Mouse (Mus musculus) left cerebral cortex, adult 18-20 months (tissue): ENCODE data around the gene Tssk2. TPM values are rescaled to one million over a fixed set of nuclear protein-coding genes. Genes with fewer than 3 reads are reported as not detected.

ENCODE experiments used
- DNase-seq, 2 experiments: peaks; one replicate each; pipeline ENCODE4 v3.0.0; 2021 to 2022; ENCODE audit warnings: low spot score in 2 of 2, mixed read lengths in 1 of 2
- long read RNA-seq, 2 experiments: library from polyadenylated mRNA; stranded (forward); transcript quantifications; one replicate each; pipeline ENCODE4 v2.0.0; 2021
- total RNA-seq, 2 experiments: library from RNA; stranded (reverse); gene quantifications; 2 replicates each; pipeline ENCODE4 v1.2.3; 2021

Gene Tssk2
- not detected for total RNA-seq
- long read RNA-seq, experiment 1: 0 reads
- long read RNA-seq, experiment 2: 0 reads

DNA sequence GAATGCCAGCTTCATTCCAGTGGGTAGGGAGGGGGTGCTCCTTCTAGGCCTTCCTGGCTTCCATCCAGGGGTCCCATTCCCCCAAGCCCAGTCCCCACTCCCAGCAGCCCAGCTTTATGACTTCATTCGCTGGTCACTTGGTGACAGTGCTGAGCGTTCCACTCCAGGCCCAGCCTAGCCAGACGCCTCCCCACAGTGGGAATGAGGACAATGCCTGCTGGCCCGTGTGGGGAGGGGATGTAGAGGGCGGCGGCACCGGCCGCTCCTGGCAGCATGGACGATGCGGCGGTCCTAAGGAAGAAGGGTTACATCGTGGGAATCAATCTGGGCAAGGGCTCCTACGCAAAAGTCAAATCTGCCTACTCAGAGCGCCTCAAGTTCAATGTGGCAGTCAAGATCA lies at the start of gene Tssk2, which contains the start of gene Dgcr2:
Gene Tssk2, plus strand, starts transcription at position 176 of the 400 bp plus-strand sequence.
Gene Dgcr2, minus strand, starts transcription at position 101 of the 400 bp plus-strand sequence.
- no peak for DNase-seq

DNA sequence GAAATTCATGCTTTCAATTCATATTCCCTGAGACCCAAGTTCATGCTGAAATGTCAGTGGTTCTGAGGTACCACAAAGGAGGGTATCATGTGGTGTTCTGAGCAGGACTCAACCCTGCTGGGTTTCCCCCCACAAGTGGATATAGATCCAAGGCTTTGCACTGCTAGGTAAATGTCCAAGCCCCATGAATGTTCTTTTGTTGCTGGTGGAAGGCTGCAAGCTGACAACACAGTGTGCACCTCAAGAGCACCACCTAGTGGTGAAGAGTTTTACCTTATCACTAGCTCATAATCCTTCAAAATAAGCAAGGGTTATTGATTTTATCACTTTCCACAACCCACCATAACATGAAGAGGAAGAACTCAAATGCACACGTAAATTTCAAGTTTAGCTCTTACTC lies 49.5 kb upstream of the Tssk2 start:
- peak; percentile 42 to 66 for DNase-seq

DNA sequence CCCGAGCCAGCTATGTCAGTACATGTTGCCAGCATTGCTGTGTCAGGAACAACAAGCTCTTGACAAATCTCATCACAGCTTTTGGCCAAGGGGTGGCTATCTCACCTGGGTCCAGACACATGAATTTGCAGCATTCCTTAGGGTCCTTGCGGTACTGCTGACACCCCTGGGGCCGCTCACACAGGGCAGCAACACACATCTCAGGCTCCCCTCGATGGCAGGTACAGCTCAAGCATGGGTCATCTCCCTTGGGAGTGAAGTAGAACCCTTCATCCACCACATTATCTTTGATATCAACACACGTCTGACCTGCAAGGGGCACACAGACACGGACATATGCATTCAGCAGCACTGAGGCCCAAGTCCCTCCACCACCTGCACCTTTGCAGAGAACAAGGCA lies 49.0 kb upstream of the Tssk2 start:
- no peak for DNase-seq

DNA sequence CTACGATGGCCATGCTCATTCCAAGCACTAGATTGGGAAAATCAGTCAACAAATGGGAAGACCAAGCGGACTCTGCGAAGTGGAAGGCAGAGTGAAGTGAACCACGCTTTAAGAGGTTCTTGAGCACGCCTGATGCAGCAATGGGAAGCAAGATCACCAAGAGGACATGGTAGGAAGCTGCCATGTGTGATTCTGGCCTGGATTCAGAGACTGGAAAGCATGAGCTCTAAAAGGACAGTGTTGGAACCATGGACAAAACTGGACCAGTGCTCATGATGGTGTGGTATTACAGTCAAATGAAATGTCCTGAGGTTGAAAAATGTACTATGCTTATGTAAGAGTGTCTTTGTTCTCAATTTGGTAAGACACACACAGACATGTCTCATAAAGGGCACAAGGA lies 47.1 kb upstream of the Tssk2 start:
- no peak for DNase-seq

DNA sequence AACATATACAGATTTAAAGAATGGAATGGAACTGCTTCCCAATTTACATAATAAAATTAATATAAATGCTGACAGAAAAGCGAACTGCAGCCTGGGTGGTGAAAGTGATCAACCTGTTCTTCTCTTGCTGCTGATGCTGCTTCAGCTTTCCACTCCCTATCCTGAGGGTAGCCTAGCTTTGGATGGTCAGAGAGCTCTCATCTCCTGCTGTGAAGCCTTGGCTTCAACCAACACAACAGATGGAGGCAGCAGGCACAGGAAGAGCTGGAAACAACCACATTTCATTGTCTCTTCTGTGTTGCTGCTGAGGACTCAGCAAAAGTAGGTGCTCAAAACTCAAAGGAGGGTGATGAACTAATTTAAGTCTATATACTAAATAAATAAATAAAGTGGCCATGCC lies 46.6 kb upstream of the Tssk2 start:
- no peak for DNase-seq

DNA sequence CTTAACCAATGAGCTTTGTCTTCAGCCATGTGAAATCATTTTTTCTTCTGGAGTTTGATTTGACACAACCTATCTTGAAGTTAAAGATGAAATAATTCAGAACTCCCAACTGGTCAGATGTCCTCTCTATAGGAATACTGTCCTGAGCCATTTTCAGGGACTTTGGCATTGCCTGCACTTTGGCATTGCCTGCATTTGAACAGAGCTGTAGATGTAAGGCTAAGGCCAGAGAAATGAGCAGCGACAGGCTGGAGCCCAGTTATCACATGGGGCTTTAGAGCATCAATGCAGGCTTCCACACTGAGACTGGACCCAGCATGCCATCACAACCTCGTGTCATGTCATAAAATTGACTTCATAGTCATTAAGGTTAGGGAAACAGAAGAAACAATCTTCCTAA lies 45.2 kb upstream of the Tssk2 start:
- DNase-seq: no peak

DNA sequence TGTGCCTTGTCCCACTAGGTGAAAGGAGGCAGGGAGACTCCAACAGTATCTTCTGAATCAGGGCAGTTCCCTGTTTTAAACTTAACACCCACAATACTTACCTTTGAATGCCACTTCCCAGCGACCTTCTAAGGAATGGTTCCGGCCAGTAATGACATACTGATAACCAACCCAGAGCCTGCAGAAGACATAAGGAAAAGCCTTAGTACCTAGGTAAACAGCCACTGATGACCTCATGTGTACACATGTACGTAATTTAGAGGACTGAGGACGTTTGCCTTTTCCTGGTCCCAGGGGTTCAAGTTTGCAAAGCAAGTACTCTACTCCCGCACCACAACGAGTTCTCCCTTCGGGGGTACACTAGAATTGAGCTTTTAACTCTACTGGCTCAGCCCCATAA lies 41.3 kb upstream of the Tssk2 start:
- no peak for DNase-seq

DNA sequence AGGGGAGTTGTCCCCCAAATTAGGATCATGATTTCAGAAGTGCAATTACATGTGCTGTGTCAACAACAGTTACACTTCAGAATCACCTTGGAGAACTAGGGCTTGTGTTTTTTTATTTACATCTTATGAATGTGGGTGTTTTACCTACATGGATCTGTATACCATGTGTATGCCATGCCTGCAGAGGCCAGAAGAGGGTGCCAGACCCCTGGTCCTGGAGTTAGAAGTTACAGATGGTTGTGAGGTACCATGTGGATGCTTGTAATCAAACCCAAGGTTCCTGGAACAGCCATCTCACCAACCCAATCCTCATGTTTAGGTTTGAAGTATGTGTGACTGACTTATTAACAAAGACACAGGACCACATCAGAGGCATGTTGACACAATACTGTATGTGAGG lies 39.8 kb upstream of the Tssk2 start:
- DNase-seq: no peak

DNA sequence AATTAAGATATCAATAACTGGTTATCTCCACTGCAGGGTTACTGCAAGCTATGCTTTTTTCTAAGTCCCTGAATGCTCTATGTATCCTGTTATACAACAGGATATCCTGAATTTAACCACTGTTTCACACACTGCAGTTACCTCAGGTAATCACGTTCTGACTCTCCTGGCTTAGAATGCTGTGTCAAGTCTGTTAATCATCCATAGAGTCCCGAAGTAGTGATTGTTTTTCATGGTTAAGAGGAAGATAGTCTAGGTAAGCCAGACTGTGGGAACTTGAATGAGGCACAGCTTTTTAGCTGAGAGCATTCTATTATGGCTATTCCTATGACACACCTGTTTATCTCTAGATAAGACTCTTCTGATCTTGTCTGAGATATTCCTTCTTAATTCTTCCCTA lies 33.1 kb upstream of the Tssk2 start:
- DNase-seq: no peak

DNA sequence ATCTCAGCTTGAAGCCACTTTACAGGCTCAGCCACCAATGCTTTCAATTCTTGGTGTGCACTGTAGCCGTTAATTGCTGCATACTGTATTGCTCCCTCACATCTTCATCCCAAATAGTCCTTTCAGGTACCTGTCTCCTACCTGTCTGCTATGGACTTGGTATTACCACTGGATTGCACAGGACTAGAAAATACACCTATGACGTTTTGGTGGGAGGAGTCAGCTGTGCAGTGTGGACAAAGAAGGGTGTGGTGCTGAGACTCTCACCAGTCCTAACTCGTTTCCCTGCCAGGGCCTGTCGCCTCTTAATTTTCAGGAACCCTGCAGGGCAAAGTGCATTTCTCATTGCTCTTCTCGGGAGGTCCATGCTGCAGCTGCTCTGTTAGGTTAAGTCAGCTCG lies 32.7 kb upstream of the Tssk2 start:
- no peak for DNase-seq

DNA sequence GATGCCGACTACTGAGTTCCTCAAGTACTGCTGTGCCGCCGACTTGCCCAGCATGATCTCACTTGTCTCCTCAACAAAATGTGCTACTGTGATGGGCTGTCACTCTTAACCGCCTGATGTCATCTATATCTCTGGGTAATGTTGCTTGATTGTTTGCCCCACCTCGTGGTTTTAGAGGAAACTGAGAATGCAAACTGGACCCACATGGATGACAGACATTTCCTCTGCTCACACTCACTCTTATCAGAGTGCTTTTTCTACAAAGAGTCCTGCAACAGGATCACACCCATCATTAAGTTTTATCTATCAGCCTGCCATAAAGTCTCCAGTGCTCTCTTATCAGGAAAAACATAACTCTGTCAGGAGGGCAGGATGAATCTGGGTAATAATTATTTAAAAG lies 27.2 kb upstream of the Tssk2 start:
- no peak for DNase-seq

DNA sequence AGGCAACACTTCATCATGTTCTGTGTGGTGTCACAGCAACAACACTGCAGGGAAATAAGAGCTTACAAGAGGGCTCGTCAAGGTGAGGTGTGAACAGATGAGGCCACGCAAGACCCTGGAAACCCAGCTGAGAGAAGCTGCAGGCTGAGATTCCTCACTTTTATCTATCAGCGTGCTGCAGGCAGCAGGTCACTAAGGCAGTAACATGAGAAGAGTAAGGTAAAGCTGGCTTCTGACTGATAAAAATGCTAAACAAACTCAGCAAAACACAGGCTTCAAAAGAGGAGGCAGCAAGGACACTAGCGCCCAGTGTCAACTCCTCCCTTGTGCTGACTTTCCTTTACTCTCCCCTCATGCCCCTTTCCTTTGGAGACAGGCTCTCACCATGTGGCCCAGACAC lies 25.4 kb upstream of the Tssk2 start:
- DNase-seq: no peak

DNA sequence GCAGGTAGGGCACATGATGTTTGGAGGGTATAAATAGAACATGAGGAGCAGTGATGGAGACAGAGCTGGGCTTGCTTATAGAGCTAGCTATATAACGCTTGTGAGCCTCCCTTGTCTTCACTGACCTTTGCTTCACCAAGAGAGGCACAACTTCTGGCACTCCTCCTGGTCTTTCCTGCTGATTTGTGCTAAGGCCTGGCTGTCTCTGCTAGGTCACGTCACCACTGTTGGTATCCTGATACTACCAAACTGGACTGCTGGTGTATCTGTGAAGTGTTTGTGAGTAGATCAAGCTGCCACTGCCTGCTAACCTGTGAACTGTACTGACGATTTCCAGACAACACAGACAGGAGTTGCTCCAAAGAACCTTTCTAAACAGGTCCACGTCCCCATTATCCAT lies 23.3 kb upstream of the Tssk2 start:
- DNase-seq: no peak

DNA sequence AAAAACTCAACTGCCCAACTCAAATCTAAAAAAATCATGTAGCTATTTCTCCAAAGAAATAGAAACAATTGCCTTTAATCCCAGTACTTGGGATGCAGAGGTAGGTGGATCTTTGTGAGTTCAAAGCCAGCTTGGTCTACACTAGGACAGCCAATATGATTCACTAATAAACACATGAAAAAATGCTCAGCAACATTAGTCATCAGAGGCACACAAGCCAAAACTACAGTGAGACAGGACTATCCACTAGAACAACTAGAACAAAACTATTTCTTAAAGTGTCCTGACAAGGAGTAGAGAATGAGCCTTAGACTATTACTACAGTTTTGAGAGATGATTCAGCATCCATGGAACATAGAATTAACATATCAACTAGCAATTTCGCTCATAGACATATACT lies 22.3 kb upstream of the Tssk2 start:
- DNase-seq: no peak

DNA sequence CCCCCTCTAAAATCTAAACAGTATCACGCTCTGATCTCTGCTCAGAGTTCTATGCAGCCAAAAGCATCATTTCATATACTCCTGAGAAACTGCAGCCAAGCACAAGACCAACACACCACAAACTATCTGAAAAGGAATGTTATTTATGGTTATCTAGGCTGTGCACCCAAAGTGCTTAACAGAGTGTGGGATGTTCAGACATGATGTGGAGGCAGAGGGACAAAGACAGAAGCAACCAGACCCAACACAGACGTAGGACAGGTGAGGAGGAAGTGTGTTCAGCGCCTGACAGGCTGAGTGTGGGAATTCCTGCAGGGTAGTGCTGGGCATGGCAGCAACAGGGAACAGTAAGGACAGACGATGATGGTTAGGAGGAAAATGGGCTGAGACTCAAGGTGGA lies 18.9 kb upstream of the Tssk2 start:
- DNase-seq: peak in 1 of 2 experiments; percentile 40

DNA sequence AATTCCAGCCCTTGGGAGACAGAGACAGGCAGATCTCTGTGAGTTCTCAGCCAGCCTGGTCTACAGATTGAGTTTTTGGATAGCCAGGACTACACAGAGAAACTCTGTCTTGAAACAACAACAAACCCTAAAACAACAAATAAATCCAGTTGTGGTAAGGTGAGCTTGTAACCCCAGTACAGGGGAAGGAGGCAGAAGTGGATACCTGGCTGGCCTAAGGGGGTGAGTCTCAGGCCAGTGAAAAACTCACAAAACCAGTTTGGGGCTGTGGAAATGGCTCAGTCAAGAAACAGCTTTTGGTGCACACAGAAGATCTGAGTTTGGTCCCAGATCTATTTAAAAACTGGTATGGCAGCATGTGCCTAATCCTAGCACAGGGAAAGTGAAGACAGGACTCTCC lies 16.2 kb upstream of the Tssk2 start:
- DNase-seq: no peak

DNA sequence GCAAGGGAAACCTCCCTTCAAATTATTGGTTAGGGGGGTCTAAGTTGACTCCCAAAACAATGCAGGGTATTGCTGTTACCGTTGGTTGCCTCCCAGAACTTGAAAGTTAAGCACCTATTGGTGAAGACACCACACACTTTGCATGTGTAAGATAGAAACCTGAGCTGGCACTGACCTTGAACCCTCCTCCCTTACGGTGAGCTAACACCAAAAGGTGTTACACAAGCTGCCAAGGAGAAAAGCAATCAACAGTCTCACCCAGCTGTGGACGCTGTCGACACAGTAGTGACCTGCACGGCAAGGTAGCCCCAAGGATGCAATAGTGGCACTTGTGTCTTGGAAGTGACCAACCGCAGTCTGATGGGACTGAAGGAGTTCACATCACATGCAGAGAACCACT lies 14.3 kb upstream of the Tssk2 start:
- DNase-seq: no peak

DNA sequence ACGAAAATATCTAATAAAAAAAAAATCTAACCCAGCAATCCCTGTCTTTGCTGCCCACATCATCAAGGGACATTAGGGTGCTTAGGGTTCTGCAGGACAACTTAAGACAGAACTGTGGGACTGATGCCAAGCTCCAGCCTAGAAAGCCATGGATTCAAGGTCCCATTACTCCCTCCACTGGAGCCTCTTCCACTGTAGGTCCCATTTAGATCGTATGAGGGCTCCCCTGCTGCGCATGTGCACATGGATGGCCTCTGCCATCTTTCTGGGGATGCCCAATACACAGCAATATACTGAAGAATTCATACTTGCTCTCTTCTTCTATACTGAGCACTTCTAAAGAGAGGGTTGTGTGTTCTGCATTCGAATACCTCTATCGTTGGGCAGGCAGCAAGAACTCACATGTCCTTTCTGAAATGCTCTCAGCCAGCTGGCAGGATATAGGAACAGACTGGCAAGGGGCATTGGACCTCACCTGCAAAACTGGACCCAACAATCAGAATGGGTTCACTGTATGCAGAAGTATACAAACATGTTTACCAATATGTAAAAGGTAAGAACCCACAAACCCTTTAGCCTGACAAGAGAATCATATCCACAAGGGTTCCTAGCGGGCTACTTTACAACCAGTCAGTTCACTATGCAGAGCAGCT lies 8.6 kb upstream of the Tssk2 start:
- DNase-seq: no peak

DNA sequence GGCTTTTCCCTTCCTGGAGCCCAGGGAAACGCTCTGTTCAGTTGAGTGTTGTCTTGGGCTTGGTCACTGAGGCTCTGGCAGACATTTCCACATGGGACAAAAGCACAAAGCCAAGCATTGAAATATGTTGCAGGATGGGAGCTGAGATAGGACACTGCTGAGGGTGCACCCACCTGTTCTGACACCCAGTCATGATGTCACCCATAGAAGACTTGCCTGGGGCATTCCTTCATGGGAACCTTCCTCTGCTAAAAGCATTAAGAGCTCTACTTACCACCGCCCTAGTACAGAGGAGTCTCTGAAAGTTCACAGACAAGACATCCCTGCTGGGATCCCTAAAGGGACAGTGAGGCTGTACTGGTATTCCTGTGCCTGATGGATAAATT lies 8.1 kb upstream of the Tssk2 start:
- DNase-seq: no peak

DNA sequence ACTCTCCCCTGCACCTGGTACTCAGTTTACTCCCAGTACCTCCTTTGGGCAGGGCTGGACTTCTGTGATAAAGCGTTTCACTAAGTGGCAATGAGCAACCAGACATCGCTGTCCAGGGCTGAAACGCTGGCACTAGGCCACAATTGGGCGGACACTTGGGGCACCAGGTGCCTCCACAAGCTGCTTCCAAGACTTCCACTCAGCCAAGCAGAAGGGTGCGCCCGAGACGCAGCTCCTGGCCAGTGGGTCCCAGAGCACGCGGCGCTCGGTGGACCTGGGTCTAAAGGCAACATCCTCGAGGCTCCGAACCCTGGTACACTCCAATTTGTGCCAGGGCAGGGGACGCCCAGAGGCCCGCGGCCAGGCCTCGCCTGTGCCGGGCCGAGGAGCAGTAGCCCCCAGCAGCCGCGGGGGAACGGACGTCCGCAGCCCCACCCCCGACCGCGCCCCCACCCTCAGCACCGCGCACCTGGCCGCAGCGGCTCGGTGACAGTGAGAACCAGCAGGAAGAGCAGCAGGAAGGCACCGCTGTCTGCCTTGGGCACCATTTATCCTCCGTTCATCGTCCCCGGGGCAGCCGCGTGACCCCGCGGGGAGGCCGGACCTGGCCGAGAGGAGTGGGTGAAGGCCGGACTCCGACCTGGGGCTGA lies 7.4 kb upstream of the Tssk2 start:
- peak; percentile 47 to 57 for DNase-seq

DNA sequence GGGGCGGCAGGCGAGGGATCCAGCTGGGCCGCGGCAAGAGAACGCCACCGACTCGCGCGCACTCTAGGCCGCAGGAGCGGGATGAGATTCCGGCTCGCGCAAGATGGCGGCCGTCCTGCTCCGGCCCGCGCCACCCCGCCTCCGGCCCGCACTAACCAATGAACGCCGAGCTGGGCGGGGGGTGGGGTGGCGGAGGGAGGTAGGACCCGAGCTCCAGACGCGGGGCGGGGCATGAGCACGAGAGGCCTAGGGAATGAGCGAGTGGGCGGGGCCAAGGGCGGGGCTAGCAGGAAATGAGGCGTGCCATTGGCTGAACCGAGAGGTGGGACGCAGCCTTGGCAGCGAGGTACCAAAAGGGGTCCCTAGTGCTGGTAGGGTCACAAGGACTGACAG lies 6.9 kb upstream of the Tssk2 start, which contains the start of gene Gm20518:
Gene Gm20518, minus strand, starts transcription at position 105 of the 393 bp plus-strand sequence.
- peak; percentile 99 for DNase-seq

DNA sequence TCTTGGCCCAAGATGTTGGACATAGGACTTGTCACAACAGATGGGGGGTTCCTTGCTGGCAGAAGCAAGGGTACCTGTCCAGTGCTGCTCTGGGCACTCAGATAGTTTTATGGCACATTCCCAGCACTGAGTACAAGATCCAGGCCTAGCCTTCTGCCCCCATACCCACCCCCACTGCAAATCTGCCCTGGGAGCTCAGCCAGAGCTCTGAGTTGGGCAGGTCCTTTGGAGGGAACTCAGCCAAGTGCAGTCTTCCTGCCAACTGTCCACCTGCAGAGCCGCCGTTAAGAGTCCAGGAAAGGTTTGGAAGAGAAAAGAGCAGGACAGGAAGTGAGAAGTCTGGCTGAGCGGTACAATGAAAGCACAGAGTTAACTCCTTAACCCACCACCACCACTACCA lies 5.8 kb upstream of the Tssk2 start:
- DNase-seq: no peak

DNA sequence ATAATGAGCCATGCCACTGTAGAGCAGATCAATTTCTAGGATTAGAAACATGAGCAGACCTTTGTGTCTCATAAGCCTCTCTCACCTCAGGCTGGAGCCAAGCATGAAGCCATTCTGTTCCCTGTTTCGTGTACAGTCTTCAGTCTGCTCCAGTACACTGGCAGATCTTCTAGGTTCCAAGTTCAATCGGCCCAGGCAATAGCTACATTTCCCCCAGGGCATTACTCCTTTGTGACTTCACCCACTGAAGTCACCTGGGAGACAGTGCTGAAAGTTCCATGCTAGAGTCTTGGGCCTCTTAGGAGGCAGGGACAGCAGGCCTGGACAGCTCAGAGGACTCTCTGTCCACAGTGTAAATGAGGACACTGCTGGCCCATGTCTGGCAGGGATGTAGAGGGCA lies 4.5 kb upstream of the Tssk2 start, which contains the start of gene Tssk1:
Gene Tssk1, plus strand, starts transcription at position 301 of the 400 bp plus-strand sequence.
- DNase-seq: no peak
